Mouse (Mus musculus): ENCODE results near the gene Fam161a. TPM values are rescaled to one million over a fixed set of nuclear protein-coding genes. Genes with fewer than 3 reads are reported as not detected.

The Fam161a gene
- polyA plus RNA-seq, 1 experiment = 4.6 TPM

GRCm38 (mm10) chr11:23013096-23013495 is 5.8 kb downstream of the Fam161a start:
- TF ChIP-seq POLR2A (IDR thresholded peaks at IDR 0.05; ENCODE audit: borderline replicate concordance, insufficient read depth, low read length) (no peak), CTCF (IDR thresholded peaks at IDR 0.05; ENCODE audit: borderline replicate concordance, insufficient read depth, low read depth, low read length) (no peak)
- no peak overlapping the region for H3K4me3 ChIP-seq (replicated peaks; ENCODE audit: insufficient read depth, low read depth, low read length)
- no peak for DNase-seq
- H3K27me3 ChIP-seq (ENCODE audit: control insufficient read depth, insufficient read depth, low read length) = no peaks in the 10 kb centered on the region
- no peak overlapping the region for H3K27ac ChIP-seq (ENCODE audit: insufficient read depth, low read length)
- WGBS = 93% methylated on average over 1 of the region's 1 CpGs
- H3K4me1 ChIP-seq (ENCODE audit: control insufficient read depth, insufficient read depth, low read length) = no peaks in the 10 kb centered on the region

- WGBS = 91% methylated on average over 4 of the region's 4 CpGs
- TF ChIP-seq POLR2A (IDR thresholded peaks at IDR 0.05; ENCODE audit: borderline replicate concordance, insufficient read depth, low read length) = no peak
- peak; percentile 23; the same call in 1 of the 2 replicates for TF ChIP-seq CTCF (IDR thresholded peaks at IDR 0.05; ENCODE audit: borderline replicate concordance, insufficient read depth, low read depth, low read length)
- Histone ChIP-seq H3K4me3 (replicated peaks; ENCODE audit: insufficient read depth, low read depth, low read length) (no peak overlapping the region), H3K27me3 (ENCODE audit: control insufficient read depth, insufficient read depth, low read length) (no peaks in the 10 kb centered on the region), H3K4me1 (ENCODE audit: control insufficient read depth, insufficient read depth, low read length) (no peaks in the 10 kb centered on the region), H3K27ac (ENCODE audit: insufficient read depth, low read length) (no peak overlapping the region)
- DNase-seq = no peak
These were observed 6.4 kb downstream of the Fam161a start for GRCm38 (mm10) chr11:23013580-23014294.

GRCm38 (mm10) chr11:23014996-23015395 is 7.7 kb downstream of the Fam161a start:
- no peak for DNase-seq
- 74% methylated on average over 6 of the region's 6 CpGs for WGBS
- no peak overlapping the region for H3K4me3 ChIP-seq (replicated peaks; ENCODE audit: insufficient read depth, low read depth, low read length)
- no peaks in the 10 kb centered on the region for H3K27me3 ChIP-seq (ENCODE audit: control insufficient read depth, insufficient read depth, low read length)
- H3K4me1 ChIP-seq (ENCODE audit: control insufficient read depth, insufficient read depth, low read length) = no peaks in the 10 kb centered on the region
- no peak for TF ChIP-seq CTCF (IDR thresholded peaks at IDR 0.05; ENCODE audit: borderline replicate concordance, insufficient read depth, low read depth, low read length)
- no peak for TF ChIP-seq POLR2A (IDR thresholded peaks at IDR 0.05; ENCODE audit: borderline replicate concordance, insufficient read depth, low read length)
- no peak overlapping the region for H3K27ac ChIP-seq (ENCODE audit: insufficient read depth, low read length)

- WGBS = 98% methylated on average over 4 of the region's 4 CpGs
- TF ChIP-seq CTCF (IDR thresholded peaks at IDR 0.05; ENCODE audit: borderline replicate concordance, insufficient read depth, low read depth, low read length) (no peak), POLR2A (IDR thresholded peaks at IDR 0.05; ENCODE audit: borderline replicate concordance, insufficient read depth, low read length) (no peak)
- Histone ChIP-seq H3K27ac (ENCODE audit: insufficient read depth, low read length) (no peak overlapping the region), H3K4me1 (ENCODE audit: control insufficient read depth, insufficient read depth, low read length) (no peaks in the 10 kb centered on the region), H3K27me3 (ENCODE audit: control insufficient read depth, insufficient read depth, low read length) (no peaks in the 10 kb centered on the region), H3K4me3 (replicated peaks; ENCODE audit: insufficient read depth, low read depth, low read length) (no peak overlapping the region)
- no peak for DNase-seq
These were observed 10.6 kb downstream of the Fam161a start for GRCm38 (mm10) chr11:23017943-23018342.

- no peaks in the 10 kb centered on the region for H3K4me1 ChIP-seq (ENCODE audit: control insufficient read depth, insufficient read depth, low read length)
- WGBS = 65% methylated on average over 24 of the region's 24 CpGs
- no peak overlapping the region for H3K27ac ChIP-seq (ENCODE audit: insufficient read depth, low read length)
These were observed 12.9 kb downstream of the Fam161a start for GRCm38 (mm10) chr11:23020116-23020770.

GRCm38 (mm10) chr11:23020841-23021240 is 13.5 kb downstream of the Fam161a start:
- H3K27ac ChIP-seq (ENCODE audit: insufficient read depth, low read length) = no peak overlapping the region
- WGBS = 94% methylated on average over 14 of the region's 14 CpGs
- no peak for DNase-seq
- TF ChIP-seq CTCF (IDR thresholded peaks at IDR 0.05; ENCODE audit: borderline replicate concordance, insufficient read depth, low read depth, low read length) = no peak
- no peak for TF ChIP-seq POLR2A (IDR thresholded peaks at IDR 0.05; ENCODE audit: borderline replicate concordance, insufficient read depth, low read length)
- no peaks in the 10 kb centered on the region for H3K4me1 ChIP-seq (ENCODE audit: control insufficient read depth, insufficient read depth, low read length)
- no peak overlapping the region for H3K4me3 ChIP-seq (replicated peaks; ENCODE audit: insufficient read depth, low read depth, low read length)
- H3K27me3 ChIP-seq (ENCODE audit: control insufficient read depth, insufficient read depth, low read length) = no peaks in the 10 kb centered on the region

More at GRCm38 (mm10) chr11:23020116-23020770, 12.9 kb downstream of the Fam161a start:
- TF ChIP-seq POLR2A (IDR thresholded peaks at IDR 0.05; ENCODE audit: borderline replicate concordance, insufficient read depth, low read length) = no peak
- TF ChIP-seq CTCF (IDR thresholded peaks at IDR 0.05; ENCODE audit: borderline replicate concordance, insufficient read depth, low read depth, low read length) = no peak
- no peak for DNase-seq
- H3K27me3 ChIP-seq (ENCODE audit: control insufficient read depth, insufficient read depth, low read length) = no peaks in the 10 kb centered on the region
- no peak overlapping the region for H3K4me3 ChIP-seq (replicated peaks; ENCODE audit: insufficient read depth, low read depth, low read length)

- no peak for TF ChIP-seq CTCF (IDR thresholded peaks at IDR 0.05; ENCODE audit: borderline replicate concordance, insufficient read depth, low read depth, low read length)
- no peak for TF ChIP-seq POLR2A (IDR thresholded peaks at IDR 0.05; ENCODE audit: borderline replicate concordance, insufficient read depth, low read length)
- Histone ChIP-seq H3K27ac (ENCODE audit: insufficient read depth, low read length) (no peak overlapping the region), H3K4me3 (replicated peaks; ENCODE audit: insufficient read depth, low read depth, low read length) (no peak overlapping the region), H3K27me3 (ENCODE audit: control insufficient read depth, insufficient read depth, low read length) (no peaks in the 10 kb centered on the region), H3K4me1 (ENCODE audit: control insufficient read depth, insufficient read depth, low read length) (no peaks in the 10 kb centered on the region)
- 98% methylated on average over 2 of the region's 2 CpGs for WGBS
- DNase-seq = no peak
These were observed 15.8 kb downstream of the Fam161a start for GRCm38 (mm10) chr11:23023155-23023554.

GRCm38 (mm10) chr11:23024169-23024568 is 16.8 kb downstream of the Fam161a start:
- H3K4me3 ChIP-seq (replicated peaks; ENCODE audit: insufficient read depth, low read depth, low read length) = no peak overlapping the region
- no peak overlapping the region for H3K27ac ChIP-seq (ENCODE audit: insufficient read depth, low read length)
- H3K4me1 ChIP-seq (ENCODE audit: control insufficient read depth, insufficient read depth, low read length) = no peaks in the 10 kb centered on the region
- 88% methylated on average over 3 of the region's 3 CpGs for WGBS
- no peaks in the 10 kb centered on the region for H3K27me3 ChIP-seq (ENCODE audit: control insufficient read depth, insufficient read depth, low read length)
- no peak for DNase-seq
- TF ChIP-seq CTCF (IDR thresholded peaks at IDR 0.05; ENCODE audit: borderline replicate concordance, insufficient read depth, low read depth, low read length) (no peak), POLR2A (IDR thresholded peaks at IDR 0.05; ENCODE audit: borderline replicate concordance, insufficient read depth, low read length) (no peak)
